Mouse (Mus musculus) CD4-positive naive resting alpha-beta T cell, adult 57 days (primary cell): ENCODE measurements around the gene Fbxo8. TPM values are rescaled to one million over a fixed set of nuclear protein-coding genes. Genes with fewer than 3 reads are reported as not detected.

Source experiments
- total RNA-seq: library from RNA; stranded (reverse); gene quantifications from one replicate; pipeline ENCODE4 v1.2.4, GENCODE M21; 2023

Gene Fbxo8
- total RNA-seq: 40.7 TPM

GRCm38 (mm10) chr8:56550558-56551360 is at the start of gene Fbxo8, which contains the start of gene Cep44:
TSS of gene Fbxo8 (plus strand) at chr8:56551090.
TSS of gene Cep44 (minus strand) at chr8:56551047.

Other genes with a start within 250 kb of the Fbxo8 start
- gene Cep44, start within 50 bp of the Fbxo8 start, total RNA-seq: 31.8 TPM